15 mouse cellular contexts compared by ENCODE assay signal in the genomic region with DNA sequence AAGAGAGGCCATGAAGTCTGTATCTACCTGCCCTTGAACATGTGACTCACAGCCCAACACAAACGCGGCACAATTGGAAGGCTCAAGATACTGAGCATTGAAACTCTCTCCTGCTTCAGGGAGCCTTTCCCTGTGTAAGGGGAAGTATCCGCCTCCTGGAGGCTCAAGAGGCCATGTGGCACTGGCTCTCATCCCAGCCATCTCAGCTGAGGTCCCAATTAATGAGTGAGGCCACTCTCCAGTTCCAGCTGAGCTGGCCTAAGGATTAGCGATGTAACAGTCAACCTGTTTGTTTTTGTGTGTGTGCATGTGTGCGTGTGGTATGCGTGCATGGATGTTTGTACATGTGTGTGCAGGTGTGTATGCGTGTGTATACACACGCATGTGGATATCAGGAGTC. TPM values are rescaled to one million over a fixed set of nuclear protein-coding genes. Genes with fewer than 3 reads are reported as not detected.
DNase-seq lines count a peak whose midpoint lies in the region; ATAC-seq and TF ChIP-seq lines count a peak whose summit lies in the region.
"Had no signal": no experiment of that assay in that cellular context is flagged by ENCODE, and none has a peak within 500 bp of the region (broad histone marks: within the 10 kb centered on the region; RNA-seq: fewer than 3 reads in every experiment).

No protein-coding gene starts in this region.

- no peak overlapping the region for H3K9ac ChIP-seq in midbrain, embryonic 14.5 days (replicated peaks; ENCODE audit: low read length)
- H3K9ac ChIP-seq in midbrain, embryonic 11.5 days (ENCODE audit: low read length), result no peak overlapping the region
- H3K9ac ChIP-seq: kidney, embryonic 15.5 days; lung, embryonic 15.5 days; midbrain, embryonic 12.5 days had no signal

- H3K4me2 ChIP-seq in midbrain, embryonic 14.5 days (ENCODE audit: low read length), result no peak overlapping the region
- no peak overlapping the region for H3K4me2 ChIP-seq in midbrain, embryonic 11.5 days
- H3K4me2 ChIP-seq: kidney, embryonic 15.5 days; lung, embryonic 15.5 days; midbrain, embryonic 12.5 days had no signal

- peak; percentile 46 for DNase-seq in gastrocnemius, adult 2 months
- no peak for DNase-seq in gastrocnemius, adult 18-20 months (ENCODE audit: low spot score)
- DNase-seq in midbrain, embryonic 14.5 days, result peak; percentile 40
- DNase-seq in midbrain, embryonic 11.5 days (ENCODE audit: low spot score, missing footprints), result no peak
- peak; percentile 79 for DNase-seq in cerebellum, adult 9-10 months
- DNase-seq in layer of hippocampus, adult 18-20 months (ENCODE audit: low spot score in 2 of 2), result no peak
- no peak for DNase-seq in urinary bladder, postnatal 25 days (ENCODE audit: low spot score)
- DNase-seq in adrenal gland, postnatal 36 days, result no peak
- DNase-seq: heart, adult 18-20 months; heart, postnatal 14 days had no signal

- TF ChIP-seq CTCF in gastrocnemius, adult 2 months (IDR thresholded peaks at IDR 0.05), result no peak

- WGBS in midbrain, embryonic 14.5 days, result 83% methylated on average over 8 of the region's 8 CpGs
- 84% methylated on average over 8 of the region's 8 CpGs for whole genome bisulfite sequencing in midbrain, embryonic 11.5 days

- no peaks in the 10 kb centered on the region for H3K27me3 ChIP-seq in midbrain, embryonic 14.5 days (ENCODE audit: control insufficient read depth, insufficient read depth, low read length)
- peaks cover 2% of the 10 kb centered on the region; the same call in 1 of the 2 replicates for H3K27me3 ChIP-seq in midbrain, embryonic 11.5 days (ENCODE audit: control insufficient read depth, insufficient read depth, low read length)
- H3K27me3 ChIP-seq: kidney, embryonic 15.5 days; lung, embryonic 15.5 days had no signal

- no peaks in the 10 kb centered on the region for H3K9me3 ChIP-seq in midbrain, embryonic 14.5 days (ENCODE audit: control insufficient read depth, low read length)
- no peaks in the 10 kb centered on the region for H3K9me3 ChIP-seq in midbrain, embryonic 11.5 days (ENCODE audit: control insufficient read depth, low read length)
- H3K9me3 ChIP-seq: kidney, embryonic 15.5 days; lung, embryonic 15.5 days; midbrain, embryonic 12.5 days had no signal

- H3K36me3 ChIP-seq in midbrain, embryonic 14.5 days (ENCODE audit: control insufficient read depth, insufficient read depth, low read length), result no peaks in the 10 kb centered on the region
- no peaks in the 10 kb centered on the region for H3K36me3 ChIP-seq in midbrain, embryonic 11.5 days (ENCODE audit: control insufficient read depth, insufficient read depth, low read length)
- H3K36me3 ChIP-seq: kidney, embryonic 15.5 days; lung, embryonic 15.5 days; midbrain, embryonic 12.5 days had no signal

- no peak for ATAC-seq in midbrain, embryonic 14.5 days (ENCODE audit: low FRiP score, low TSS enrichment)
- ATAC-seq in midbrain, embryonic 11.5 days (ENCODE audit: low FRiP score), result no peak

- intact Hi-C loops in gastrocnemius, adult 2 months (cut with DNase I), result no loop called here

- H3K4me3 ChIP-seq in gastrocnemius, adult 2 months, result no peak overlapping the region
- H3K4me3 ChIP-seq in midbrain, embryonic 14.5 days (replicated peaks; ENCODE audit: low read depth, low read length), result no peak overlapping the region
- H3K4me3 ChIP-seq in midbrain, embryonic 11.5 days (ENCODE audit: low read depth, low read length), result no peak overlapping the region
- H3K4me3 ChIP-seq: kidney, embryonic 15.5 days; layer of hippocampus, adult 2 months; left cerebral cortex, adult 2 months; lung, embryonic 15.5 days; midbrain, embryonic 12.5 days had no signal

- H3K4me1 ChIP-seq in midbrain, embryonic 14.5 days (ENCODE audit: control insufficient read depth, insufficient read depth, low read length), result peaks cover 9% of the 10 kb centered on the region; the same call in 1 of the 2 replicates
- no peaks in the 10 kb centered on the region for H3K4me1 ChIP-seq in midbrain, embryonic 11.5 days (ENCODE audit: control insufficient read depth, insufficient read depth, low read length)

- peak overlapping the region; percentile 65 for H3K27ac ChIP-seq in gastrocnemius, adult 2 months
- no peak overlapping the region for H3K27ac ChIP-seq in midbrain, embryonic 14.5 days (replicated peaks; ENCODE audit: low read depth, low read length)
- H3K27ac ChIP-seq in midbrain, embryonic 11.5 days (ENCODE audit: low read depth, low read length), result no peak overlapping the region
- H3K27ac ChIP-seq: kidney, embryonic 15.5 days; layer of hippocampus, adult 2 months; left cerebral cortex, adult 2 months; lung, embryonic 15.5 days; midbrain, embryonic 12.5 days had no signal

RNA-seq across cellular contexts. Expression of gene Rnft1, which starts 16.1 kb away (rescaled TPM):
- total RNA-seq in gastrocnemius, adult 2 months (2021), result 10 to 100 TPM; 42.1 to 45.2 TPM
- total RNA-seq in gastrocnemius, adult 18-20 months (2021), result 10 to 100 TPM; 40.0 to 45.0 TPM
- 12.1 and 14.1 TPM in 2 replicates for polyA plus RNA-seq in midbrain, embryonic 14.5 days (2014; fragmentation: Nextera tagmentation; extraction: Ambion mirVana)
- polyA plus RNA-seq in midbrain, embryonic 11.5 days (2014; fragmentation: Nextera tagmentation; extraction: Ambion mirVana), result 23.7 and 25.1 TPM in 2 replicates
- total RNA-seq in layer of hippocampus, adult 18-20 months (2021), result 10 to 100 TPM; 29.2 to 29.3 TPM
- total RNA-seq in adrenal gland, postnatal 36 days (2021), result 10 to 100 TPM; 36.7 to 41.9 TPM

Comparison
In these comparisons a context has a peak if more than half of its experiments do, and no peak if none do; other contexts are left out.
1. DNase-seq: peak in gastrocnemius, adult 2 months (single experiment), midbrain, embryonic 14.5 days (single experiment) and cerebellum, adult 9-10 months (single experiment); none in gastrocnemius, adult 18-20 months (single experiment), midbrain, embryonic 11.5 days (single experiment), layer of hippocampus, adult 18-20 months (0 of 2), urinary bladder, postnatal 25 days (single experiment) and adrenal gland, postnatal 36 days (0 of 2).